Mouse (Mus musculus): ENCODE results near the gene Olfr705.
"Not testable (repeated sequence)": the region's sequence is repeated elsewhere in the genome, so short reads cannot be mapped to it uniquely, and the experiment has no call there.

Gene Olfr705

DNA sequence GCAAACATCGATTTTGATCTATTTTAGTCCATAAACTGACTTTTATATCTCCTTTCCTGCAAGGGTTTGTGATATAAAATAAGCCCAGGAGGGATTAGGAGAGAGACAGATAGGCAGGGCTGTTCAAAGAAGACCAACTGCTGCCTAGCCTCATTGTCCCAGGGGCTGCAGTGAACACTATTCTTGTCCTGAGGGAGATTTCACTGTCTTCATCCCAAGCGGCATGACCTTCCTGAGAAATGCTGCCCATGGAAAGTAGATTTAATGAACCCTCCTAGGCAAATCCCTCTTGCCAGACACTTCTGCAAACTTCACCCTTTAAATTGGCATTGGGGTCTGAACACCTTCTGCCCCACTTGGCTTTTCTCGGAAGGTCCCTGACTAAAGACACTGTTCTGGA lies at the start of gene Olfr705:
Olfr705 (minus strand) TSS at position 101 of the 400 bp plus-strand sequence.
- DNase-seq (ENCODE audit: extremely low spot score) = no peak

DNA sequence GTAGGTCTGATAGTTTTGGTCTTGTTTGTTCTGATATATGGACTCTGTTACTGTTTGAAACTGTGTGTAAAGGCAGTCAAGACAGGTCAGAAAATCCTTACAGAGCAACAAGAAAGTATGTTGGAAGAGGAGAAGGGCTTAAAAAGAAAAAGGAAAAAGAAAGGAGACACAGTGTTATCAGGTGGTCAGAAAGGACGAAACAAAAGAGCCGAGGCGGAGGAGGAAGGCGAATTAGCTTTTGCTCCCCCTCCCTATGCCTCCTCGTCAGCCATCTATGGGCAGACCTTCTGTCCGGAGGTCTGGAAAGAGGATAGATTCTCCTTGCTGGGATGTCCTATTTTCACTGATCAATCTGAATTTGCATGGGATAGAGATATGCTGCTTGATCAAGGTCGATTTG lies 44.3 kb upstream of the Olfr705 start:
- not testable (repeated sequence) for DNase-seq (ENCODE audit: extremely low spot score)

- DNase-seq (ENCODE audit: extremely low spot score) = no peak
These were observed 31.0 kb upstream of the Olfr705 start, which contains the start of gene Olfr1532-ps1 for GRCm38 (mm10) chr7:106907676-106908075. Olfr1532-ps1 (plus strand) TSS chr7:106908001.

DNA sequence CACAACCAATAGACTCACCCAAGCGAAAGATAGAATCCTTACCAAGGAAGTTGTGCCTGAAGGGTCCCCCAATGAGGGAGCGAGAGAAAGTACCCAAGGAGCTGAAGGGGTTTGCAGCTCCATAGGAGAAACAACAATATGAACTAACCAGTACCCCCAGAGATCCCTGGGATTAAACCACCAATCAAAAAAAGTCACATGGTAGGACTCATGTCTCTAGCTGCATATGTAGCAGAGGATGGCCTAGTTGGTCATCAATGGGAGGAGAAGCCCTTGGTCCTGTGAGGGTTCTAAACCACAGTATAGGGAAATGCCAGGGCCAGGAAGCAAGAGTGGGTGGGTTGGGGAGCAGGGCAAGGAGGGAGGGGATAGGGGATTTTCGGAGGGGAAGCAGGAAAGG lies 24.4 kb upstream of the Olfr705 start, which contains the start of gene Olfr707:
Olfr707 (minus strand) TSS at position 101 of the 400 bp plus-strand sequence.
- not testable (repeated sequence) for DNase-seq (ENCODE audit: extremely low spot score)

DNA sequence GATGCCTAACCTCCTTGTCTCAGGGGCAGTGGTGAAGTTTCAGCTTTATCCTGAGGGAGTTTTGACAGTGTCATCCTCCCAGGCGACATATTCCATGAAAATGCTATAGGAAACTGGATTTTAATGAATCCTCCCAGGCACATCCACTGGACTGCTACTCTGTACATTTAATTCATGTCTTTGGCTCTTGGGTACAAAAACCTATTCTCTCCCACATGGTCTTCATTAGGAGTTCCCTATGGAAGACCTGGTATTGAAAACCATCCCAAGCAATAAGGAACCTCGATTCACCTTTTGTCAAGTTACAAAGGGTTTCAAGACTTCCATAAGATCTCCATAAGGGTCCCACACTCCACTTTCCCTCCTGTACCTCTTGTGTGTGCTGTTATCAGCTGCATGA lies 11.4 kb upstream of the Olfr705 start, which contains the start of gene Olfr706:
Olfr706 (minus strand) TSS at position 101 of the 400 bp plus-strand sequence.
- DNase-seq (ENCODE audit: extremely low spot score) = no peak

GRCm38 (mm10) chr7:106862885-106863284 lies 13.8 kb downstream of the Olfr705 start, which contains the start of gene Olfr704:
Olfr704 (plus strand) TSS chr7:106863185.
- DNase-seq (ENCODE audit: extremely low spot score) = no peak

DNA sequence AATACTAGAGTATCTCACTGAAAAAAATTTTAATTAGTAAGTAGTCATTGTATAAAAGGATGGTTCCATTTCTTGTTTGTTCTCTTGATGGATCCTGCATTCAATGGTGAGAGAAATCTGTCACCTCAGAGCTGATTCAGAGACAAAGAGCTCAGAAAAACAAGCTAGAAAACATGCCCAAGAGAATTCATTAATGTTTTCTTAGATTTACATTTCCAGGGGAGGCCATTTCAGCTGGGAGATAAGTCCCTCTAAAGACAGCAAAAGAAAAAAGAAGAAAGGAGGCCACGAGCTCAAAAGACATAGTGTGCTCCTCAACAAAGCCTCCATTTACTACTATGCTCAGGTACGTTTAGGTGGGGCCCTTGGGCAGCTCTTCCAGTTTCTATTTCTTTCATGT lies 33.6 kb downstream of the Olfr705 start, which contains the start of gene Olfr703:
Olfr703 (plus strand) TSS at position 301 of the 400 bp plus-strand sequence.
- DNase-seq (ENCODE audit: extremely low spot score) = no peak

DNA sequence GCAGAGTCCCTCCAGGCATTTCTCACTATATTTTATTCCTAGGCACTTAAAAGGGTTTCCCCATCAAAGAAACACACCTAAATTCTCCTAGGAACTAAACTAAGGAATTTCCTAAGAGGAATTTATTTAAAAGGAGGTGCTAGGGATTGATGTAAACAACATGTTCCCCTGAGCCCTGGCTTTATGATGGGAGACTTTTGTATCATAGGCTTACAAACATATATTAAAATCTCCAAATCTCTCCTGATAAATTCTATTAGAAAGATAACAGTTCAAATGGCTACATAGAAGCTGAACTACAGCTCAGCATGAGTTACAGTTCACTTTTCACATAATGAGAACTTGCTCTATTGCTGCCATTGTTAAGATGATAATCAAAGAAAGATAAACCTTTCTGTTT lies 42.9 kb downstream of the Olfr705 start, which contains the start of gene Olfr702:
Olfr702 (minus strand) TSS at position 101 of the 400 bp plus-strand sequence.
- DNase-seq (ENCODE audit: extremely low spot score) = no peak
